Mouse (Mus musculus): ENCODE results near the gene Cecr2.
"Not testable (repeated sequence)": the region's sequence is repeated elsewhere in the genome, so short reads cannot be mapped to it uniquely, and the experiment has no call there.

Gene Cecr2

DNA sequence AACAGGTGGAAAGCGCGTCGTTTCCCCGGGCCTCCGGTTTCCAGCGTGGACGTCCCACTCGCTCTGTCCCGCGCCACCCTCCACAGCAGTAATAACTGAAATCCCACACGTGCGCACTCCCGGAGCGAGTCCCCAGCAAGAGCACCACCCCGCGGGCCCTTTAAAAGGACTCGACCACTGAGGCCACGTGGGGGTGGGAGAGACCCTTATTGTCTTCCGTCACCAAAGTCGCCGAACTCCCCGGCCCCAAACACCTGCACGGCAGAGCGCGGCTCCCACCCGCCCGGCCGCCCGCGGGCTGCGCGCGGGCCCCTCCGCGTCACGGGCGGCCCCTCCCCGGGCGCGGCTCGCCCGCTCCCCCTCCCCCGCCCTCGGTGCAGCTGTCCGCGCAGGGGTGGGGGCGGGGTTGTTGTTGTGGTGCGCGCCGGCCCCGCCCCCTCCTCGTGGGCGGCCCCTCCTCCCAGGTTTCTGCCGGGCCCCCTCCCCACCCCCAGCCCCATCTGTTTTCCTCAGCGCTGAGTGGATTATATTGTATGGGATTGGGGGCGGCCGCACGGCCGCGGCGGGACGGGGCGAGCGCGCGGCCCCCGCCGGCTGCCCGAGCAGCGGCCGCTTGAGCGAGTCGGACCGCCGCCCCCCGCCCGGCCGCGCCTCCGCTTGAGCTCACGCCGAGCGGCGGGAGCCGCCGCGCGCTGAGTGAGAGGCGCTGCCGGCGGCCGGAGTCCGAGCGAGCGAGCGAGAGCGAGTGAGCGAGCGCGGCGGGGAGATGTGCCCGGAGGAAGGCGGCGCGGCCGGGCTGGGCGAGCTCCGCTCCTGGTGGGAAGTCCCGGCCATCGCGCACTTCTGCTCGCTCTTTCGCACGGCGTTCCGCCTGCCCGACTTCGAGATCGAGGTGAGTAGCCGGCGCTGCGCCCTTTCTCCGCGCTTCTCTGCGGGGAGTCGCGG is at the start of gene Cecr2:
Gene Cecr2 (plus strand): TSS at position 554 of the 945 bp plus-strand sequence.
- DNase-seq (ENCODE audit: low spot score): no peak

DNA sequence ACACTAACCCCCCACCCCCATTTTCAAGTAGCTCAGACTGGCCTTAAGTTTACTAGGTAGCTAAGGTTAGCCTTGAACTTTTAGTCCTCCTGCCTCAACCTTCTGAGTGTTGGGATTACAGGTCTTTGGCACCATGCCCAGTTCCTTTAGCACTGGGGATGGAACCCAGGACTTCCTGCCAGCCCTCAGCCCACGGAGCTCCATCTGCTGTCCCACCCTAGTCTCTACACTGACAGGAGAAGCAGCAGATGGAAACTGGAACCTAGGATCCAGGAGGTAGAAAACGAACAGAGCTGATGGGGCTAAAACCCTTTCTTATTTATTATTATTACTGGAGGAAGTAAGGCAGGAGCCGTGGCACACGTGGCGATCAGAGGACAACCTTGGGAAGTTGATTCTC is 48.6 kb upstream of the Cecr2 start:
- DNase-seq (ENCODE audit: low spot score): no peak

DNA sequence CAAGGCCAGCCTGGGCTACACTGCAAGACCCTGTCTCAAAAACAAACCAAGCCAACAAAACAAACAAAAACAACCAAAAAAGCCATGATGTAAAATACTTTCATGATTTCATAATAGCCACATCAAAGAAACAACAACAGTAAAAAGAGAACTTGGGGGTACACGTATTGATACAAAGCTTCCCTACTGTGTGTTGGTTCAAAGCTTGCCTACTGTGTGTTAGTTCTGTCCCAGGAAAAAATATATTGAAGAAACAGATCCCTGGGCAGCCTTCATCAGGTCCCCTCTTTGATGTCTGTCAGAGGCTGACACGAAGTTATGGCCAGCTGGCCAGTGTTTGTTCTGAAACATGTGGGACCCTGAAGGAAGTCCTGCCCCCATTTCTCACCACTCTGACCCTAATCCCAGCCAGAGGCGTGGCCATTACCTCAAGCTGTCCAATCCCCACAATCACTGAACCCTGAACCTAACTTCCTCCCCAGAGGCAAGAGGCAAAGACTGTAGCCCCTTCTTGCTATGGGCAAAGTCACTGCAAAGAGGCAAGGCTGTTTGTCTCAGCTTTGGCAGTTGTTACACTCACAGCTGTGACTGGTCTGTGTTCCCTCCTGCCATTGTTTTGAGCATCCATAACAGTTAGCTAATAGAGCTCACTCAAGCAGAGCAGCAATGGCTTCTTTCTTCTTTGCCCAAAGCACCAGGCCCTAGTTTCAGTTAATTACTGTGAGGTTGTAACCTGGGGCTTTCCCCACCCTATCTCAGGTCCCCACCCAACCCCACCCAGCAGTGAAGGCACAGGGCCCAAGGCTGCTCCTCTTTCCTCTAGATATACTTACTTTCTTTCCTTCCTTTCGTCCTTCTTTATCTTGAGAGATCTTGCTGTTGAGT is 47.4 kb upstream of the Cecr2 start:
- DNase-seq (ENCODE audit: low spot score): no peak

DNA sequence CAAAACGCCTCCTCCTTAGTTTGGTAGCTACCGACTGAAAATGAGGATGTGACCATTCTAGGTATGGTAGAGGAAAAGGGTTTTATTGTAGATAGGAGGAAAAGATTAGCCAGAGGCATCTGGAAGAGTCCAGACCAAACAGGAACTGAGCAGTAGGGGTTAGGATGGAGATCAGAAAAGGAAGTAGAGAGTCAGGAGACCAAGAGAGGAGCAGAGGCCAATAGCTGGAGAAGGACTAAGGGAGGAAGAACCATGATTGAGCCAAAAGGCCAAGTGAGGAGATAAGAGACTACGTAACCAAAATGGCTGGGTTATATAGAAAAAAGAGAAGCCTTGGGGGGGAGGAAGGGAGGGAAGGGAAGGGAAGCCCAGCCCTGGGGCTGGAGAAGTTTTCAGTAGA is 46.0 kb upstream of the Cecr2 start:
- DNase-seq (ENCODE audit: low spot score): no peak

DNA sequence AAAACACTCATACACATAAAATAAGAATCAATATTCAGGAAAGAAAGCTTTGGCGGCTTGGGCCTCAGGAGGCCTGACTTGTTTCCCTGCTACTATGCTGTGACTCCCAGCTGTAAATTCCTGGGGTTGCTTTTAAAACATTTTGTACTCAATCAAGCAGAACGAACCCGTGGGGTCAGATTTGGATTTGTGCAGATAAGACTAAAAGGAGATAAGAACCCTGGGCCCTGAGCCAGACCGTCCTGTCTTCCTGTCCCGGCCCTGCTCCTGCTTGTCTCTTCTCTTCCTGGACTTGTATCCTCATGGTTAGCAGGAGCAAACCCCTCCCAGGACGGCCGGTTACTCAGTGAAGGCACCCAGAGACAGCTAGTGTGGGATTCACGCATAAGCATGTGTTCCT is 41.1 kb upstream of the Cecr2 start:
- DNase-seq (ENCODE audit: low spot score): no peak

DNA sequence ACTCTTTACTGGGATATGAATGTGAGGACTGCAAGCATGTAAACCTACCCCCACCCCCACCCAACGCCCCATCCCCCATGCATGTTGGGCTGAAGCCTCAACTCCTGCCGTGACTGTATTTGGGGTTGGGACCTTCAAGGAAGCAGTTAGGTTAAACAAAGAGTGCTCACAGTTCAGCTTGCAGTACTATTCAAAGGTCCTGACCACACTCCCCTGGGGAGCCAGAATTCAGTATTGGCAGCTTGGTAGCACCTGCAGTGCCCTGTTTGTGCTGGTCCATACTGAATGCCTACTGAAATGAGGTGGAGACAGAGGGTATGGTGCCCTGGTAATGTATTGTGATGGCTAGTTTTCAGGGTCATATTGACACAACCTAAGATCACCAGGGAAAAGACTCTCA is 39.1 kb upstream of the Cecr2 start:
- no peak for DNase-seq (ENCODE audit: low spot score)

DNA sequence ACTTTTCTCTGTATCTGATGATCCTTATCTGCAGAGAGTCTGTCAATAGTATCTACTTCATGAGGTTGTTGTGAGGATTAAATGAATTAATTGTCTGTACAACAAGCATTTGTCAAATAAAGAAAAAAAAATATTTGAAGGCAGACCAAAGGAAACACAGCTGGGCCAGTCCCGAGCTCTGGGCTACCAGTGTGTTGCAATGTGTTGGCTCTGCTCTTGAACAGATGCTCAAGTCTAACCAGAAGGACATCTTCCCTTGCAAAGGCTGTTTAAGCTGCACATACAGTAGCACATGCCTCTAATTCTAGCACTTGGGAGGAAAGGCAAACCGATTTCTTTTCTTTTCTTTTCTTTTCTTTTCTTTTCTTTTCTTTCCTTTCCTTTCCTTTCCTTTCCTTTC is 37.2 kb upstream of the Cecr2 start:
- peak; percentile 82 for DNase-seq (ENCODE audit: low spot score)

DNA sequence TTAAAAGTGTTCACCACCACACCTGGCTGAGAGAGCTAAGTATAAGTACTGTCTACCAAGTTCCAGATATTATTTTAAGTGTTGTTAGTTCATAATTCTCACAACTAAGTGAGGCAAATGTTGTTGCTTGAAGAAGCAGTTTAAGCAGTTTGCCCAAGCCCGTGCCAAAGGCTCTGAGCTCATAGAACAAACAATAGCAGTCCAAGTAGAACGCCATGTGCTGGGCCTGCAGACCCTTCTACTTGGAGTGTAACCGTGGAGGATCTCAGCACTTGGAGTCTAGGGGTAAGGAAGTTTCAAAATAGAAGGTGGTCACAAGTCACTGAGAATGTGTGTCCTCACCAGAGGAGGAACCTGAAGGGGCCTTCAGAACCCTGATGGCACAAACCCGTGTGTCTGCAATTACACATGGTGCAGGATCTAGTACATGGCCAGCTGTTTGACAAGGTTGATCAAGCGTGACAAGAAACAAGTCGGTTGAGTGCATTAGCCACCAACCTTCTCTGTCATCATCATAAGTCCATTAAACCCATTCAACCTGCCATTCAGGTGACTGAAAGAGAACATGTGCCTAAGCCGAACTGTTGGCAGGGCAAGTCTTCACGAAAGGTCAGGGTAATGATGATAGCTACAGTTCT is 30.7 kb upstream of the Cecr2 start:
- no peak for DNase-seq (ENCODE audit: low spot score)

DNA sequence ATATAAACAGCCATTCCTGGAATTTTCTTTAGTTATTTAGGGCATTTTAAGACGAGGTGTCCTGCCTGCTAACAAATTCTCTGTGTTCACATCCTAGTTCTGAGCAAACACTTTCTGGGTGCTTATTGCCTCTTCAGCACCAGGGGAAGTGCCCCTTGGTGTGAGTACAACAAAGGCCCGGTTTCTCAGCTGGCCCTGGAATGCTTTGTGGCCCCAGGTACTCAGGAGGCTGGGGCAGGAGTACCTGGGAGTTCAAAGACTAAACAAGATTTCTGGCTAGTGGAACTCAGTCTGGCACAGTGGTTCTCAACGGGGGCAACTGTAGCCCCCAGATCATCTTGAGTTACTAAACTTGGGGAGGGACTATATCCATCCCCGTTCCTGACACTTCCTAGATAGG is 26.6 kb upstream of the Cecr2 start:
- no peak for DNase-seq (ENCODE audit: low spot score)

DNA sequence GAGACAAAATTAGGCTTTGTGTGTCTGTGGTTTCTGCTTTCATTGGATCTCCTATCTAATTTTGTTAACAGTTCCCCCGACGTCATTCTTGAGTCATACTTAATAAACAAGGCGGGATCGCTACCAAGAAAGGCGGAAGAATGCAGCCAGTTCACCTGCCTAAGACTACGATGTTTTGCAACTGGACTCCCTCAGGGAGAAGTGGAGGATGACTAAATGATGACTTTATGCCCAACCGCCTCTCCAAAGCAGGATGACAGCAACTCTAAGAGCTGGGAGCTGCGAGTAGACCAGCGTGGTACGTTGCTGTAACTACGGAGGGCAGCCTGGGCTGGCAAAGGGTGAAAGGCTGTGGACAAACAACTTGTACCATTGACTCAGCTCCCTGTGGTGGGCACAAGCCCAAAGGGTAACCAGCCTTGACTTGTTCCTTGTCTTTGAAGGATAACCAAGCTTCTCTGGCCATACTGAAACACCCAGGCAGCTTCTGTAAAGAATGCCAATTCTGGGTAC is 24.2 kb upstream of the Cecr2 start:
- DNase-seq (ENCODE audit: low spot score): no peak

DNA sequence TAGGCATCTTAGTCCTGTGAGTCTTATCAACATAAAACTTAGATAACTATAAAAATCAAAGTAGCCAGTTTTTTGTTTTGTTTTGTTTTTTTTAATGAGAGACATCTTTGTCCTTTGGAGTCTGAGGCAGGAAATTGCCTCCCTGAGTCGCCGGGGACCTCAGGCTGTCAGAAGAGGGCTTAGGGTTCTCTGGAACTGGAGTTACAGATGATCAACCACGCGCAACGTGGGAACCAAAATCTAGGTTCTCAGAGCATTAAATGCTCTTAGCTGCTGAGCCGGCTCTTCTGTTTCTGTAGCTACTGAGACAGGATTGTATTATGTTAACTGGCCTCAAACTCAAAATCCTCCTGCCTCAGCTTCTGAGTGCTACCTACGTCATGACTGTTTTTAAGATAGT is 22.4 kb upstream of the Cecr2 start:
- no peak for DNase-seq (ENCODE audit: low spot score)

DNA sequence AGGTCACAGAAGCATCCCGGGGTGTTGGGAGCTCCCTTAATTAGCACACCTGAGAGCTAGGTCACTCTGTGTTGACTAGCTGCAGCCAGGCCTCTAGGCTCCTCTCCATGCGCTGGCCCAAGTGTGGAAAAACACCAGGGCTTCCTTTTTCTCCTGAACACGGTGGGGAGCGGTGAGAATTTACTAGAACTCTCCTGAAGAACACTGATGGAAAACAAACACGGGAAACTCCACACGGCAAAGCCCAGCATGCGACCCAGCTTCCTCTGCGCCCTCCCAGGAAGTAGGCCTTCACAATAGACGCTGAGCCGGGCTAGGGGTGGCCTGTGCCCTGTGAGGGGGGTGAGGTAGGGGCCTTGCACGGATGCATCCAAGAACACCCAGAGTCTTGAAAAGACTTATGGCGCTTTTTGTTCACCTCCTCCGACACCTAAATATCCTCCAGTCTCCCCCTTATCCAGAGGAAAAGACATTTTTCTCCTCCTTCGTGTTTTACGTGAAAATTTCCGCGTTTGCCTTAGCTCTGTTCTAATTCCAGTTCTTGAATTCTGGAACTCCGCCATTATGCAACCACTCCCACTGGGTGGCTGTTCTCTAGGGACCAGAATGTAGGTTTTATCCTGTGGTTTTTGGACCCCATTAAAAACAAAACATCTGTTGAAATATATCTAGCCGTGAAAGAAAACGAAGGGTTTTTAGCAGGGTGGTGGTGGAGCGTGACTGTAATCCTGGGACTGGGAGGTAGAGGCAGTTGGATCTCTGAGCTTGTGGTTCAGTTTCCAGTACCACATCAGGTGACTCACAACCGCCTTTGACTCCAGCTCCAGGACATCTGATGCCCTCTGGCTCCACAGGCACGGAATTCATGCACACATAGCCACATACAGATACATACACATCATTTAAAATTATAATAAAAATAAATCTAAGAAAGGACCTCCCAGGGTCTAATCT is 21.5 kb upstream of the Cecr2 start:
- no peak for DNase-seq (ENCODE audit: low spot score)

DNA sequence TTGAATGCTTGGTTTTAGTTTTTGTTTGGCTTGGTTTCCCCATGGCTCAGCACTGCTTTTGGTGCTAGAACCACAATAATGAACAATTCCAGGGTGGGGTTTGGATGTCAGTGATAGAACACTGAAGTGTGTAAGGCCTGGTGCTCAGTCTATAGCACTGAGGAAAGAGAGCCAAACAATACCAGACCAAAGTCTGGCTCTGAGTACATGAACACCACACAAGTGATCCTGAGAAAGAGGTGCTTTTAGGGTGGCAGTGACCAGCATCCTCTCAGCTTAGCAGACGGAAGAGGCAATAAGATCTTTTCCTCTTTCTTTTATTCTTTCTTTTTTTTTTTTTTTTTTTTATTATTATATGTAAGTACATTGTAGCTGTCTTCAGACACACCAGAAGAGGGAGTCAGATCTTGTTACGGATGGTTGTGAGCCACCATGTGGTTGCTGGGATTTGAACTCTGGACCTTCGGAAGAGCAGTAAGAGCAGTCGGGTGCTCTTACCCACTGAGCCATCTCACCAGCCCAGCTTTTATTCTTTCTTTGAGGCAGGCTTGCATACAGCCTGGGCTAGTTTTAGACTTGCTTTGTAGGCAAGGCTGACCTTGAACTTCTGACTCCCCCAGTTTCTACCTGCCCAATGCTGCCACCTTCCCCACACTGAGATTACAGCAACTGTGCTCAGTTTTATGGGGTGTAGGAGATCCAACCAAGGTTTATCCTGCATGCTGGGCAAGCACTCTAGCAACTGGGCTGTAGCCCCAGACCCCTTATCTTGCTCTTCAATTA is 18.7 kb upstream of the Cecr2 start:
- not testable (repeated sequence) for DNase-seq (ENCODE audit: low spot score)

DNA sequence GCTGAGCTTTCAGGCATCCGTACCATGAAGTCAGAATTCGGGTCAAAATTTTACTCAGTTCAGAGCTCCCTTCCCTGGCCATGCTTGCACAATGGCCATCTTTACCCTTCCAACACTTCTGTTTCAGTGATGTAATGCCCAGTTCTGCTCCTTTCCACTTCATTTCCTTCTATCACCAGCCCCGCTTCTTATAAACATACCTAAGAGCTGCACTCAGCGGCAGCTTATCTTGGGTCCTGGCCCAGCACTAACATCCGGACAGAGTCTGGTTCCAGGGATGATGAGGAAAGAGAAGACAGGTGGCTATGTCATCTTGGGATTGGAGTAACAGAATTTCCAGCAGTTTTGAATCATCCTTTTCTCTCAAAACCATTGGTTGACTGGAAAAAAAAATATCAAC is 18.0 kb upstream of the Cecr2 start:
- no peak for DNase-seq (ENCODE audit: low spot score)

DNA sequence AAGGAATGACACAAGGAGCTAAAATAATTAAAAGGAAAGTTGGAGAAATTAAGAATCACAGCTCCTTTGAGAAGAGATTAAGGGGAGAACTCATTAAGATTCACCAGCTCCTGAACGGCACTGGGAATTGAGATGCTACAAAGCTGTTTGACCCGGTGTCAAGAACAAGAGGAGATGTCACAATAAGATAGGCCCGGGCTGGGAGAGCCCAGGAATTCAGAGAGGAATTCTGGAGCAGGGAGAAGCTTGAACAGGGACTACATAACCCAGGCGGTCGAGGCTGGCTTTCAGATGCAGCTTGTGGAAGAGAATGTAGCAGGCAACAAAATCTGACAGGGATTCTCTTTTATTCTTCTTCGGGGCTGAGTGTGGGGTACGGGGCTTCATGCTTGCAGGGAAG is 13.5 kb upstream of the Cecr2 start:
- no peak for DNase-seq (ENCODE audit: low spot score)

DNA sequence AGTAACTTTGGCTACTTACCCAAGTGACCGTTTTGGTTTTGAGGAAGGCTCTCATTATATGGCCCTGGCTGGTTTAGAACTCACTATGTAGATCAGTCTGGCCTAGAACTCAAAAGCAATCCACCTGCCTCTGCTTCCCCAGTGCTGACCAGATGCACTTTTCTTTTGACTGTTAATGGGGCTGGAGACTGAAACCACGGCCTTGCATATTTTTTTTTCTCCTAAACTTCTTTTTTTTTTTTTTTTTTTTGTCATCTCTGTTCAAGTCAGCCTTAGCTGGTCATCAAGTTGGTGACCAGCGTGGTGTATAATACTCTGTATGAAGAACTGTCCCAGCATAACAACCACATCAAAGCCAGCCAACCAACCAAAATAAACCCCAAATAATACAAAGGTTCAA is 10.5 kb upstream of the Cecr2 start:
- DNase-seq (ENCODE audit: low spot score): no peak

DNA sequence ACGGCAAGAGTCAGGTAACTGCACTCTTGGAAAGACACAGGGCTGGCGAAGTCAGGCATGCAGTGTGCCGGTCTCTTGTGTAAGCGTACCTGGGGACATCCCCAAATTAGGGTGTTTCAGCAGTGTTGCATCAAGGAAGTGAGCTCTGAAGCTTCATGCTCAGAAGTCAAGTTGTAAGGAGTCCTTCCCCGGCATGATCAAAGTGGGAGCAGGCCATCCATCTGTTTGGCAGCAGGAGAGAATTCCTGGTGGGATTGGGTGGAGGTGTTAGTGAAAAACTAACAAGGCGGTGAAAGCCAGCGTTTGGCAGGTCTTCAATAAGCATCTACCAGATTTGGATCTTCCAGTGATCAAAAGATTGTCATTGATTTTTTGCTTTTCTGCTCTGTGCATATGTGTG is 7.3 kb upstream of the Cecr2 start:
- DNase-seq (ENCODE audit: low spot score): no peak

DNA sequence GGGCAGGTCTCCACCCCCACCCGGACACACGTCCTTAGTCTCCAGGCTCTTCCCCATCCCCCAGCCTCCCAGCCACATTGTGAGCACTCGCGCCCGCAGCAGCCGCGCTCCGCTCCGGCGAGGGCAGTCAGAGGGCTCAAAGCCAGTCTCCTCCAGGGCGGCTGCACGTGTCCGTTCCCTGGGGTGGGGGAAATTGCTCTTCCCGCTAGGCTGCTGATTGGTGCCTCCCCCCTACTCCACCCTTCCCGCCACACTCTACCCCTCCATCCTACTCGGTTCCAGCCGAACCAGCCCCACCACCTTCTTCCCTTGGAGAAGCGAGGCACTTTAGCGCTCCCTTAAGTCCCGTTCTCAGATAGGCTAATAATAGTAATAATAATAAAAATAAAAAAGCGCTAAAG is 754 bp upstream of the Cecr2 start:
- no peak for DNase-seq (ENCODE audit: low spot score)

DNA sequence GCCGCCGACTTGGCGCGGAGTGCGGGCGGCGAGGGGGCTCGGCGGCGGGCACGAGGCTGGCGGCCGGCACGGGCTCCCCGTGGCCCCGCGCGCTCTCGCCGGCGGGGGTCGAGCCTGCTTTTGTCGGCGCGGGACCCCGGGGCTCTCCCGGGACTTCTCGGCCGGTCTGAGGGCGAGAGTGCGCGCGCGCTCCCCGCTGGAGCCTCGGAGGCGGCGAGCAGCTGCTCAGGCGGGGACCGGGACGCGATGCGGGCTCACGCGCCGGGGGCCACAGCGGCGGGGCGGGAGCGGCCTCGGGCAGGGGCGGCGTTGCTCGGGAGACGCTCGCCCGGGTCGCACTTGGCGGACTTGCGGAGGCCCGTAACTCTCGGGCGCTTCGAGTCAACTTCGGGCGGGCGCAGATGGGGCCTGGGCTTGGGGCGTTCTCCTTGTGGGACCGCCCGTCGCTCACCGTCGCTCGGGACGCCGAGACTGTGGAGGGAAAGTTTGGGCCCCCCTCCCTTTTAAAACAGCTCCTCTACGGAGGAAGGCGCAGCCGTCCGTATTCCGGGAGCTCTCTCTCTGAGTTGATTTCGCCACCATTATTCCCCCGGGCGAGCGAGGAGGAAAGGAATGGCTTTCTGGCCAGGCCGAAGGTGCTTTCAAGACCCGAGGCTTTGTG is 722 bp downstream of the Cecr2 start:
- DNase-seq (ENCODE audit: low spot score): no peak

DNA sequence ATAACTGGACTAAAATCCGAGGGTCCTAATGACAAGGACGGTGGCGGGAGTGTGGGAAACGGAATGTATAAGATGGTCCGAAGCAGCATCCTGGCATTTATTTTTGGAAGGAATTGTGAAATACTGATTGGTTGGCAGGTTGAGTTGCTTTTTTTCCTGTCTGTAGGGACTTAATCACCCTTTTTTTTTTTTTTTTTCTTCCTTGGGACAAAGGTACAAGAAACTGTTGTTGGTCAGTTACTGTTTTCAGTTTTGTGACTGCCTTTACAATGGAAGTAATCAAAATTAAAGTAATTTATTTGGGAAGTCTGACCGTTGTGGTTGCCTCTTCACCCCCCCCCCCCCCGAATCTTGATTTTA is 1.2 kb downstream of the Cecr2 start:
- DNase-seq (ENCODE audit: low spot score): no peak
